Mouse (Mus musculus): Measurements from ENCODE around the gene Eif4a1. TPM values are rescaled to one million over a fixed set of nuclear protein-coding genes. Genes with fewer than 3 reads are reported as not detected.

Eif4a1 gene
- polyA plus RNA-seq, 1 experiment = 781 TPM

- H3K4me1 ChIP-seq (ENCODE audit: control insufficient read depth, insufficient read depth, low read length) = peaks cover 2% of the 10 kb centered on the region; the same call in 1 of the 2 replicates
Observed at GRCm38 (mm10) chr11:69621571-69622268, 50.5 kb downstream of the Eif4a1 start, which contains the start of gene Sat2. Gene Sat2, plus strand, starts transcription at chr11:69622024.

DNA sequence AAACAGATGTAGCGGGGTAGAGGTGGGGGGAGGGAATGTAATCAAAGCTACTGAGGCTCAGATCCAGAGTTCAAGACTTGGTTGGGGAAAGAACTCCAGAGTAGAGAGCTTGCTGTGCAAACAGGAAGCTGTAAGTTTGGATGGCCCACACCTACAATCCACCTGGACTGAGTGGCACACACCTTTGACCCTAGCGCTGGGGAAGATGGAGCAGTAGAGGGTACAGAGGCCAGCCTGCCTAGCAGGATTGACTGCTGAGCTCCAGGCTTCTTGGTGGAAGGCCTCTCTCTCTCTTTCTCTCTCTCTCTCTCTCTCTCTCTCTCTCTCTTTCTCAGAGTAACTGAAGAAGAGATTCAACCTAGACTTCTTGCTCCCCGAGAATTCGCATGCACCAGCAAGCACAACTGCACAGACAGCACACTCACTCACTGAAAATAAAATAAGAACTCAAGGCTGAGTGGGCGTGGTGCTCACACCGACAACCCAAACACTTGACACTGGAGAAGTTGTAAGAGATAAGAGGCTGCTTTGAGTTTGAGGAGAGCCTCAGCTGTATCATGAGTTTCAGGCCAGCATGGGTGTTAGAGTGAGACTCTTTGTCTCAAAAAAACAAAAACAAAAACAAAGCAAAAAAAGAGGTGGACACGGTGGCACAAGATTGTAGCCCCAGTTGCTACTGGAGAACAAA is 51.7 kb downstream of the Eif4a1 start:
- H3K4me1 ChIP-seq (ENCODE audit: control insufficient read depth, insufficient read depth, low read length) = peaks cover 2% of the 10 kb centered on the region; the same call in 1 of the 2 replicates
- no peak overlapping the region for H3K27ac ChIP-seq (ENCODE audit: insufficient read depth, low read length)
- TF ChIP-seq CTCF (IDR thresholded peaks at IDR 0.05; ENCODE audit: borderline replicate concordance, insufficient read depth, low read length) = no peak
- no peak for TF ChIP-seq POLR2A (IDR thresholded peaks at IDR 0.05; ENCODE audit: low read depth, low read length)
- H3K4me3 ChIP-seq (ENCODE audit: insufficient read depth, low read length) = no peak overlapping the region

More at GRCm38 (mm10) chr11:69621571-69622268, 50.5 kb downstream of the Eif4a1 start, which contains the start of gene Sat2:
- peak; percentile 55 for TF ChIP-seq POLR2A (IDR thresholded peaks at IDR 0.05; ENCODE audit: low read depth, low read length)
- no peak for TF ChIP-seq CTCF (IDR thresholded peaks at IDR 0.05; ENCODE audit: borderline replicate concordance, insufficient read depth, low read length)
- H3K27ac ChIP-seq (ENCODE audit: insufficient read depth, low read length) = no peak within 1 kb of the TSS
- H3K4me3 ChIP-seq (ENCODE audit: insufficient read depth, low read length) = peak within 1 kb of the TSS; percentile 58

DNA sequence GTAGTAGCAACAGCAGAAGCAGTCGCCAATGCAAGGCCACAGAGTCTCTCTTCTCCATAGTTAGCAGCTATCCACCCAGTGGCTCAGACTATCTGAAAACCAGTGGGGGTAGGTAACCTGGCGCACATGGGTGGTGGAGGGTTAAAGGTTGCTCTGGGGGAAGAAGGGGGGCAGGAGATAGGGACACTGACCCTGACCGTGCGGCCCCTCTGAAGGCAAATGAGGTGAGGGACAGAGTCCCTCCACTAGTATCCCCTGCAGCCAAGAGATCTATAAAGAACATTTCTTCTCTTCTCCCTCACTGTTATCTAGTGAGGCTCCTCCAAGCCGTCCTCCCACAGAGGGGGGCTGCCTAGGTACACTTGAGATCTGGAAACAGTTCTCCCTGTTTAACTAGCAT is 54.4 kb downstream of the Eif4a1 start, which contains the start of gene Shbg:
Gene Shbg (minus strand): TSS at position 101 of the 400 bp plus-strand sequence.
- TF ChIP-seq CTCF (IDR thresholded peaks at IDR 0.05; ENCODE audit: borderline replicate concordance, insufficient read depth, low read length) = no peak
- no peak for TF ChIP-seq POLR2A (IDR thresholded peaks at IDR 0.05; ENCODE audit: low read depth, low read length)
- Histone ChIP-seq H3K4me3 (ENCODE audit: insufficient read depth, low read length) (no peak within 1 kb of the TSS), H3K4me1 (ENCODE audit: control insufficient read depth, insufficient read depth, low read length) (peaks cover 2% of the 10 kb centered on the region; the same call in 1 of the 2 replicates), H3K27ac (ENCODE audit: insufficient read depth, low read length) (no peak within 1 kb of the TSS)

Other genes starting within 250 kb of the Eif4a1 start
- 0.21 TPM in 1 of 2 replicates, not detected in the other for gene Dnah2, start 123.3 kb downstream of the Eif4a1 start, polyA plus RNA-seq (2011; ENCODE audit: insufficient read length, low read depth, missing spikeins)
- 0.45 and 2.6 TPM in 2 replicates for gene Efnb3, start 112.2 kb downstream of the Eif4a1 start, polyA plus RNA-seq (2011; ENCODE audit: insufficient read length, low read depth, missing spikeins)
- 7.9 and 10.2 TPM in 2 replicates for gene Wrap53, start 92.2 kb downstream of the Eif4a1 start, polyA plus RNA-seq (2011; ENCODE audit: insufficient read length, low read depth, missing spikeins)
- 159 and 160 TPM in 2 replicates for gene Trp53, start 92.1 kb downstream of the Eif4a1 start, polyA plus RNA-seq (2011; ENCODE audit: insufficient read length, low read depth, missing spikeins)
- gene Atp1b2, start 66.5 kb downstream of the Eif4a1 start, polyA plus RNA-seq (2011; ENCODE audit: insufficient read length, low read depth, missing spikeins) = 0.58 and 2.7 TPM in 2 replicates
- gene Shbg, start 54.5 kb downstream of the Eif4a1 start, polyA plus RNA-seq (2011; ENCODE audit: insufficient read length, low read depth, missing spikeins) = not detected in 2 replicates
- 11.7 and 13.6 TPM in 2 replicates for gene Sat2, start 50.4 kb downstream of the Eif4a1 start, polyA plus RNA-seq (2011; ENCODE audit: insufficient read length, low read depth, missing spikeins)
- 63.5 and 71.7 TPM in 2 replicates for gene Fxr2, start 39.4 kb downstream of the Eif4a1 start, polyA plus RNA-seq (2011; ENCODE audit: insufficient read length, low read depth, missing spikeins)
- not detected in 2 replicates for gene Sox15, start 17.1 kb downstream of the Eif4a1 start, polyA plus RNA-seq (2011; ENCODE audit: insufficient read length, low read depth, missing spikeins)
- 45.2 and 47.8 TPM in 2 replicates for gene Mpdu1, start 9.8 kb downstream of the Eif4a1 start, polyA plus RNA-seq (2011; ENCODE audit: insufficient read length, low read depth, missing spikeins)
- 4.9 and 8.6 TPM in 2 replicates for gene Cd68, start 6.3 kb downstream of the Eif4a1 start, polyA plus RNA-seq (2011; ENCODE audit: insufficient read length, low read depth, missing spikeins)
- gene Senp3, start 9.7 kb upstream of the Eif4a1 start, polyA plus RNA-seq (2011; ENCODE audit: insufficient read length, low read depth, missing spikeins) = 117 and 187 TPM in 2 replicates
- 0.85 and 1.5 TPM in 2 replicates for gene Tnfsf13, start 13.4 kb upstream of the Eif4a1 start, polyA plus RNA-seq (2011; ENCODE audit: insufficient read length, low read depth, missing spikeins)
- gene Tnfsf12, start 23.4 kb upstream of the Eif4a1 start, polyA plus RNA-seq (2011; ENCODE audit: insufficient read length, low read depth, missing spikeins) = 20.0 and 25.5 TPM in 2 replicates
- 3.0 and 4.4 TPM in 2 replicates for gene Tnfsfm13, start 23.7 kb upstream of the Eif4a1 start, polyA plus RNA-seq (2011; ENCODE audit: insufficient read length, low read depth, missing spikeins)
- 82.6 and 90.9 TPM in 2 replicates for gene Polr2a, start 86.2 kb upstream of the Eif4a1 start, polyA plus RNA-seq (2011; ENCODE audit: insufficient read length, low read depth, missing spikeins)
- gene Slc35g3, start 89.5 kb upstream of the Eif4a1 start, polyA plus RNA-seq (2011; ENCODE audit: insufficient read length, low read depth, missing spikeins) = not detected in 2 replicates
- gene Zbtb4, start 93.5 kb upstream of the Eif4a1 start, polyA plus RNA-seq (2011; ENCODE audit: insufficient read length, low read depth, missing spikeins) = 22.6 and 28.5 TPM in 2 replicates
- gene Chrnb1, start 123.5 kb upstream of the Eif4a1 start, polyA plus RNA-seq (2011; ENCODE audit: insufficient read length, low read depth, missing spikeins) = 4.6 and 7.2 TPM in 2 replicates
- gene Fgf11, start 129.4 kb upstream of the Eif4a1 start, polyA plus RNA-seq (2011; ENCODE audit: insufficient read length, low read depth, missing spikeins) = 1.1 and 2.5 TPM in 2 replicates
- not detected in 2 replicates for gene Tmem102, start 133.2 kb upstream of the Eif4a1 start, polyA plus RNA-seq (2011; ENCODE audit: insufficient read length, low read depth, missing spikeins)
- not detected in 2 replicates for gene Gm39566, start 142.9 kb upstream of the Eif4a1 start, polyA plus RNA-seq (2011; ENCODE audit: insufficient read length, low read depth, missing spikeins)
- not detected in 2 replicates for gene Spem2, start 146.0 kb upstream of the Eif4a1 start, polyA plus RNA-seq (2011; ENCODE audit: insufficient read length, low read depth, missing spikeins)
- not detected in 2 replicates for gene Spem1, start 149.8 kb upstream of the Eif4a1 start, polyA plus RNA-seq (2011; ENCODE audit: insufficient read length, low read depth, missing spikeins)
- gene Nlgn2, start 165.4 kb upstream of the Eif4a1 start, polyA plus RNA-seq (2011; ENCODE audit: insufficient read length, low read depth, missing spikeins) = 33.8 and 42.0 TPM in 2 replicates
- 72.1 and 94.8 TPM in 2 replicates for gene Tmem256, start 166.1 kb upstream of the Eif4a1 start, polyA plus RNA-seq (2011; ENCODE audit: insufficient read length, low read depth, missing spikeins)
- 120 and 128 TPM in 2 replicates for gene Plscr3, start 174.0 kb upstream of the Eif4a1 start, polyA plus RNA-seq (2011; ENCODE audit: insufficient read length, low read depth, missing spikeins)
- not detected in 2 replicates for gene Tnk1, start 186.3 kb upstream of the Eif4a1 start, polyA plus RNA-seq (2011; ENCODE audit: insufficient read length, low read depth, missing spikeins)
- not detected in 2 replicates for gene Tmem95, start 205.6 kb upstream of the Eif4a1 start, polyA plus RNA-seq (2011; ENCODE audit: insufficient read length, low read depth, missing spikeins)
- 20.7 and 26.0 TPM in 2 replicates for gene Kctd11, start 209.0 kb upstream of the Eif4a1 start, polyA plus RNA-seq (2011; ENCODE audit: insufficient read length, low read depth, missing spikeins)
- gene Acap1, start 223.1 kb upstream of the Eif4a1 start, polyA plus RNA-seq (2011; ENCODE audit: insufficient read length, low read depth, missing spikeins) = not detected in 2 replicates
- 3.5 and 4.9 TPM in 2 replicates for gene 2810408A11Rik, start 228.6 kb upstream of the Eif4a1 start, polyA plus RNA-seq (2011; ENCODE audit: insufficient read length, low read depth, missing spikeins)
- gene Neurl4, start 228.6 kb upstream of the Eif4a1 start, polyA plus RNA-seq (2011; ENCODE audit: insufficient read length, low read depth, missing spikeins) = 30.8 and 31.8 TPM in 2 replicates
- gene Gps2, start 241.5 kb upstream of the Eif4a1 start, polyA plus RNA-seq (2011; ENCODE audit: insufficient read length, low read depth, missing spikeins) = 24.1 and 27.8 TPM in 2 replicates
- gene Eif5a, start 249.5 kb upstream of the Eif4a1 start, polyA plus RNA-seq (2011; ENCODE audit: insufficient read length, low read depth, missing spikeins) = 725 and 764 TPM in 2 replicates

All from embryonic fibroblast, embryonic 13.5 days (primary cell).